Mouse (Mus musculus) kidney, postnatal 36 days (tissue): ENCODE data around the gene Pax6.

Experiments used
- DNase-seq, 2 experiments: peaks; one replicate each; pipeline ENCODE4 v3.0.0; 2021 to 2022; ENCODE audit warnings: mixed read lengths in 2 of 2

The Pax6 gene

DNA sequence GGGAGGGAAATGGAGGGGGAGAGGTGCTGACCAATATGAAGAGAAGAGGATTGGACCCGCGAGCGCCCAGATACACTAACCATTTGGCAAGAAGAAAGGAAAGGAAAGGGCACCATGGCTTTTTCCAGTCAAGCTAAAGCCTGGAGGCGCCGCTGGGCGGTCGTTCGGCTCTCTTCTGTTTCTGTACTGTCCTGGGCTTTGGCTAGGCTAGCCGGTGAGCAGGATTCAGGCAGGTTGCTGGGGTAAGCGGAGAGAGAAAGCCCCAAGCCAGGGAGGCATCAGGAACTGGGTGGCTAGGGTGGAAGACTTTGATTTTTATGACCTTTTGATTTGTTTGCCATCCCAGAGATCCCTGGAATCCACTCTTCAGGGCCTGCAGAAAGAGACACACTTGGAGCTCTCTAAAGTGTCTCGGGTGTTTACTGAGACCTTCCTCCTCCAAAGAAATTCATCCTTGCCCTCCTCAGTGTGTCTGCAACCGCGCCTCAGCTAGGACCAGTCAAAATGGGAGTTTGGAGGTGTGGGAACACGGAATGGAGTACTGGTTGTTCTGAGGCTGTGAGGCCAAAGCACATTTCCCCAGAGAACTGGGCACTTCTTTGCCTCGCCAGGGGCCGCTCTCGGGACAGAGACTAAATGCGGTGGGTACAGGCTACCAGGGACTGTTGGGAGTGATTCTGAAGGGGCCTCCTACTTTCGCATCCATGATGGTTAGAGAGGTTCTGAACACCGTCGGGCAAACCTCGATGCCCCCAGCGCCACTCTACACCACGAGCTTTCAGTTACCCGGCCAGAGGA is 3.3 kb downstream of the Pax6 start:
- DNase-seq: no peak

DNA sequence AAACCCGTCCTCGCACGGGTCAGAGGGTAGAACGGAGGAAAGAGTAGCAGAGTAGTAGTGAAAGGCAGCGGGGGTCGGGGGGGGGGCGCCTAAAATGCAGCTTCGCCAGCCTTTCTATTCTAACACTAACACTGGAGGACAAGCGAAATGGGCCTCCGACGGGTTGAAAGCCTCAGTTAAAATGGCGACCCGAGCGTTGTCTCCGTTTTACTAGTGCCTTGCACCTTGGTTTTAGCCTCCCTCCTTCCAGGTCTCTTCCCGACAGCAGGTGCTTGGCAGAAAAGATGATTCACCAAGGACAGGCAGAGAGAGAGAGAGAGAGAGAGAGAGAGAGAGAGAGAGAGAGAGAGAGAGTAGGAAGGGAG is 3.9 kb downstream of the Pax6 start:
- DNase-seq: no peak

DNA sequence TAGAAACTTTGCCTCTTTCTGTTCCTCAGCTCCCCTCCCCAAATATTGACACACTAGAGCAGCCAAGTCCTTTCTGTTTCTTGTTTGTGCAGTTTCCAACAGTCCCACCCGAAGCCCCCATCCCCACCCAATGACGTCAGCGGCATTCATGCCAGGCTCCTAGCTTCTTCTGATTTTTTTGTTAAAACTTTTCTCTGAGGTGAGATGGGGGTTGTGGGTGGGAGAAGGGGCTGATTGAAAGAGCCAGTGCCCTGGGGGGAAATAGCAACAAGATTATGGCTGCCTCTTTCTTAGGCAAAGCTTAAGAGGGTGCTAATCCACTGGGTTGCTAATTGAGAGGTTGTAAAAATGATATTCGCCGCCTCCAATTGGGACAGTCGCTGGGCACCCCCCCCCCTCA is 4.4 kb downstream of the Pax6 start:
- DNase-seq: no peak

DNA sequence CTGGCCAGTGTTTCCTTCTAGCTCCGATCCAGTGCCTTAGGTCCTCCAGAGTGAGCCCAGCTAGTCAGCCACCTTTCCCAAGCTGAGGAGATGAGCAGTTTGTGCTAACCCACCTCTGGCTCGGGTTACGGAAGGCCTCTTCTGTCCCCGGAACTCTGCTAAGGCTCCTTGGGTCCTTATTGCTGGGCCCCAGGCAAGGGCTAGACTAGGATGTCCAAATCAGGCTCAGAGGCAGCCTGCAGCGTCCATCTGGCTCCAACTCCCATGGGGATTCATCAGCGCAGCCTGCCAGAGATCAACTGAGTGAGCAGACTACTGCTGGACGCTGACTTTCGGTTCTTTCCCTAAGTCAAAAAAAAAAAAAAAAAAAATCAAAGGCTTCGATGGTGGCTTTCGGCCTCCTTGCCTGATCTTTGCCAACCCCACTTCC is 4.9 kb downstream of the Pax6 start:
- no peak for DNase-seq

DNA sequence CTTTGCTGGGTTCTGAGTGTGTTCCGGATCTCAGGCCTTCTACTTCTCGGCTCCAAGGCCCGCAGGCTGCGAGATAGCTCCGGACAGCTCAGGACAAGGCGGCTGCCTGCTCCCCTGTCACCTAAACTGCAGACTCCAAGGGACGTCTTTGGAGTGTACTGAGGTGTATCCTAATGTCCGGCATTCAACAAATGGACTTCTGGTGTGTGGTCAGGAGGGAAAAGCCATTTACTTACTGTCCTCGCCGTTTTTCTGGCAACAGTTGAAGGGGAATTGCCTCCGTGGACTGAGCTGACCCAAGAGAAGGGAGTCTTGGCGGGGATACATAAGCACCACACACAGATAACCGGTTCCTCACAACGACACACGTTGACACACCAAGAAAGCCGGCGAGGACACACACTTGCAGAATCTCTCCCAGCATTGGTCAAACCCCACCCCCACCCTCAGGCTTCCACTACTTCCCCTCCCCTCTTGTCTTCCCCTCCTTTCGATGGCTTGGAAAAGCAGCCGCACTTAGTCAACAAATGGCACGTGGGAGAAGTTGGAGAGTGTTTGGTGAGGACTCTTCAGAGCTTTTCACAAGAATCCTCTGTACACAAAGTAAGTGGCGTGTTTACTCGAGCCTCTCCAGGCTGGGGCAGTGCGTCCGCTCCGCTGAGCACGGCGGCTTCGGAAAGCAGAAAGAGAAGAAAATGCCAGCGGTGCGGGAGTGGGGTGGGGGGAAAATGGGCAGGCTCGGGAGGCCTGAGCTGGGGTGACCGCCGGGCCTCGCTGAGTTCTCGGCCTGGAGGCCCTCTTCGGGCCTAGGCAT is 5.6 kb downstream of the Pax6 start:
- DNase-seq: no peak

DNA sequence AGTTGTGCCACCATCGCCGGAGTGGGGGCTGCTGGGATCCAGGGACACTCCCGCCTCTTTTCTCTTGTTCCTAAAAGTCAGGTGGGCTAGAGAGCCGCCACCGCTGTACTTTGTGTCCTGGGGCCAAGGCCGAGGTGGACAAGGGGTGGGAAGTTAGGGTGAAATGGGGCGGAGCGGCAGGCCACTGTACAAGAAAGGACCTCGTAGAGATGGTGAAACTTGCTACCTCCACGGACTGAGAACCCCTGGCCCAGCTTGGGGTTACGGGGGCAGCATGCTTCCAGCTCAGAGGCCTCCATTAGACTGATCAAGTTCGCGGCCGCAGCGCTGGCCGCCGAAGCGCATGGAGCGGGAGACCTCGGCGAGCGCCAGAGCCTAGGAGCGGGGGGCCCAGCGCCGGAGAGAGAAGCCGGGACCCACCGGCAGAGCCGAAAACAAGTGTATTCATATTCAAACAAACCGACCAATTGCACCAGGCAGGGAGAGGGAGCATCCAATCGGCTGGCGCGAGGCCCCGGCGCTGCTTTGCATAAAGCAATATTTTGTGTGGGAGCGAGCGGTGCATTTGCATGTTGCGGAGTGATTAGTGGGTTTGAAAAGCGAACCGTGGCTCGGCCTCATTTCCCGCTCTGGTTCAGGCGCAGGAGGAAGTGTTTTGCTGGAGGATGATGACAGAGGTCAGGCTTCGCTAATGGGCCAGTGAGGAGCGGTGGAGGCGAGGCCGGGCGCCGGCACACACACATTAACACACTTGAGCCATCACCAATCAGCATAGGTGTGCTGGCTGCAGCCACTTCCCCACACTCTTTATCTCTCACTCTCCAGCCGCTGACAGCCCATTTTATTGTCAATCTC is 6.4 kb downstream of the Pax6 start:
- peak in 1 of 2 experiments; percentile 37 for DNase-seq

DNA sequence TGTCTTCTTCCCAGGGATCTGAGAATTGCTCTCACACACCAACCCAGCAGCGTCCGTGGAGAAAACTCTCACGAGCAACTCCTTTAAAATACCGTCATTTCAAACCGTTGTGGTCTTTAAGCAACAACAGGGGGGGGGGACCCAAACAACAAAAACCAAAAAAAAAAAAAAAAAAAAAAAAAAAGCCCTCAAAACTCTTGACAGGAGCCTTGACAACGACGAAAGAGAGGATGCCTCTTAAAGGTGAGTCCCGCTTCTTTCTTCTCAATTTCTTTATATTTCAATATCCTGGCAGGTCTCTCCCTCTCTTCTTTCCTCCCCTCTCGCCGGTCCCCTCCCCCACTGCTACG is 7.0 kb downstream of the Pax6 start:
- DNase-seq: no peak

DNA sequence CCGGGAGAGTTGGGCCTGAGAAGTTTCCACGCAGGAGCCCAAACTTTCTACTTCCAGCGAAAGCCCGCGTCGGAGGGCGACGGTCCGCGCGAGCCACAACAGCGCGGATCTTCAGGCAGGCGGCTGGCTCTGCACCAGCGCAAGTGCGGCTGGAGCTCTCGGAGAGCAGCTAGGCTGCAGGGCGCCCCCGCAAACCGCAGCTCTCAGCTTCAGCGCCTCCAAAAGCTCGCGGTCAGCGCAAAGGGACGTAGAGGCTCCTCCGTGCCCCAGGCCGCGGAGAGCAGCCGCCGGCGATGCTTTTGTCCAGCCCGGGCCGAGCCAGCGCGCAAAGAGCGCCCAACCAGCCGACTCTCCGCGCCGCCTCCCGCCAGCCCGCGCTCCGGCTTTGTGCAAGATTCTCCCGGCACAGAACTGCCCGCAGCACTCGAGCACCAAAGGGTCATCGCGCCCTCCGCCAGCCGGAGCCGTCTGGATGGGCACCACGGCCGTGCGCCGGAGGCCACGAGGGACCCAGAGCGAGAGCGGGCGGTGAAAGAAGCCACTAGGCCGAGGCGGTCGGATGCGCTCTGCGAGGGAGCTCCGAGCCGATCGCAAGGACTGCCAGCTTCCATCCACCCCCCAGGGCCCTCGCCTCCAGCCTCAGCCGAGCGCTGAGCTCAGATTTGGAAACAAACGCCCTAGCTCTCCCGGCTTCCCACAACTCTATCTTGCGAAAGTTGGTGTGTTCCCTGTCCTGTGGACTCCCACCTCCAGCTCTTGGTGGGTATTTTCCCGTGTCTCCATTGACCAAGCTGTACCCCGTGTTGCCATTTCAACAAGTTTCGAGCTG is 7.6 kb downstream of the Pax6 start:
- no peak for DNase-seq

DNA sequence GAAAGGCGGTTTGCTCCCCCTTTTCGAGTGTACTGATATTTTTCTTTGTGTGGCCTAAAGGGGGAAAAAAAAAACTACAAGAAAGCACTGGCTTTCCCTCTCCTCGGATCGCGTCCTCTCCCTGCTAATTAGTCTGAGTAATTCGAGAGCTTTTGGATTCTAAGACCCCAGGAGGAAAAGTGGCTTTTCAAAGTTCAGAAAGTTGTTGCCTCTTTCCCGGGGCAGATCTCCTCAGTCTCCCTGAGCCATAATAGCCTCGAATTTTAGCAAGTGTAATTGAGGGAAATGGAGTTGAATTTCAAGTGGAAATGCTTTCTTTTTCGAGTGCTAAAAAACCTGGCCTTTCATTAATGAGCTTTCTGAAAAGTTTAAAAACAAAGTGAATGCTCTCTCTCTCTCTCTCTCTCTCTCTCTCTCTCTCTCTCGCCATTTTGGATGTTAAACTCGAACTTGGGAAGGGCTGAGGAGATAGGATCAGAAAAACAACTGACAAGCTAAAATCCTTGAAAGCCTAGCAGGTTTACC is 8.3 kb downstream of the Pax6 start:
- DNase-seq: no peak

DNA sequence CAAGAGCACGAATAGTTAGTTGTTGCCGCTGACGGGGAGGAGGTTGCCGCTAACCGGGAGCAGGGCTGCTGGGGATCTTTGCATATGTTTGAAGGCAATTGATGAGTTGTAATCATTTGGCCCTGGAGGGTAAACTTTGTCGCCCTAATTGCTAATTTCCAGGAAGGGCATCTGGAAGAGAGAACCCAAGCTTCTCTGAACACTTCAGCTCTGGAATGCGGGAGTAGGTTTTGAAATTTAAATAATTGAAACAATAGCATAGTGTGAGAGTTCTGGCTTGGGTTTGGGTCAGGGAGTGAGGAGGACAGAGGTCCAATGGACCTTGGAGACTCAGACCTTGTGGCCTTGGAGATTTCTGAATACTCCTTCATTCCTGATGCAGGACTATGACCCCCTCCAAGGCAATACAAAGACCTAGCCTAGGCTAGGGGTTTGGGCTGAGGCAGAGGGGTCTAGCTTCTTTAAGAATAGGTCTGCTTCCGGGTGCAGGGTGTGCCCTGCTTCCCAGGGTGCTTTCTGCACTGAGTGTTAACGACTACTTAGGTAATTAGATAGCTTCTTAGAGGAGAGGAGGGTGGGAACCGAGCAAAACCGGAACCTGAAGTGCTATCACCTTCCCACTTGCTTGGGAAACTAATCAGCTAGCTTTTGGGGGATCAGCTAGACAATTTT is 8.9 kb downstream of the Pax6 start:
- no peak for DNase-seq

DNA sequence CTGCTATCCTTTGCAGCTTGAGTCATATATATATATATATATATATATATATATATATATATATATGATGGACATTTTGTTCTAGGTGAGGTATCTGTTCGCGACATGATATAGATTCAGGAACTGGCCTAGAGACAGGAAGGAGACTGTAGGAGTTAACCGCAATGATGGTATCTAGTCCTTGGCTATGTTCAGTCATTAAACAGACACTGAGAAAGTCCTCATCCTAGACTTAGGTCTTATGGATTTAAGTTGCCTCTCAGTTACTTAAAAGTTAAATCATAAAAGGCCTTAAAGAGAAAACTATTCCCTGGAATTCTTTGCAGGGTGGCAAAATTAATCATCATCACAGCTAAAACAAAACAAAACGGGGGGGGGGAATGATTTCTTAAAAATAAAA is 9.6 kb downstream of the Pax6 start:
- no peak for DNase-seq

DNA sequence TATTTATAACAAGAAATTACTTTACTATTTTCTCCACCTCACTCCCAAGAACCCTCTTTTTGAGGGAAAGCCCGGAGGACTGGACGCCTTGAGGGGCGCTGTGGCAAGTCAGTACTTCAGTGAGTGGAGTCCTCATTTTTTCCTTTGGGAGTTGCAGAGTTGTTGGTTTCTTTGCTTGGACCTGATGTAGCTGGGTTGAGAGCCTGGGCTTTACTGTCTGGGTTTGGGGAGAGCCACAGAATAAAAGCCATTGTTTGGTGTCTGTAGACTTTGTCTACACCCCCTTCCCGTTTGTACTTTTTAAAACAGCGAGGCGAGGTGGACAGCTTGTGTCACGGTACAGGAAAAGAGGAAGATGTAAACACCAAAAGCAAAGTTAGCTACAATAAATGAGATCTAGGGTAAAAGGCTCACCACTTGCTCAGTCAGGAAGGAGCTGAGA is 10.2 kb downstream of the Pax6 start:
- no peak for DNase-seq

DNA sequence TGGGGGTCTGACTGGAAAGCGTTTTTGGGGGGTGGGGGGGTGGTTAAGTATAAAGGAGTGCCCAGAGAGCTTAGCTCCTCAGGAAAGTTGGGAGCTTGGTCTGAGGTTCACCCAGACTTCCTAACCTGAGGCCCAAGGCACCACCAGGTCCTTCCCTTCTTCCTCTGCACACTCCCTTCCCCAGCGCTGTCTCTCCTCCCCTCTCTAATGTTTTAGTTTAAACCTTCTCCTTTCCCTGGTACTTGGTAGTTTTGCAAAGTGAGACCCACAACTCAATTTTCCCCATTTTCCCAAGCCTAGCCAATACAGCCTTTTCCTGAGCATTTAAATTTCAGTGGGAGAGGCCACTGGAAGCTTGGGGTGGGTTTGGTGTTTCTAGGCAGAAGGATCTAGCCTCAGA is 10.6 kb downstream of the Pax6 start:
- no peak for DNase-seq

DNA sequence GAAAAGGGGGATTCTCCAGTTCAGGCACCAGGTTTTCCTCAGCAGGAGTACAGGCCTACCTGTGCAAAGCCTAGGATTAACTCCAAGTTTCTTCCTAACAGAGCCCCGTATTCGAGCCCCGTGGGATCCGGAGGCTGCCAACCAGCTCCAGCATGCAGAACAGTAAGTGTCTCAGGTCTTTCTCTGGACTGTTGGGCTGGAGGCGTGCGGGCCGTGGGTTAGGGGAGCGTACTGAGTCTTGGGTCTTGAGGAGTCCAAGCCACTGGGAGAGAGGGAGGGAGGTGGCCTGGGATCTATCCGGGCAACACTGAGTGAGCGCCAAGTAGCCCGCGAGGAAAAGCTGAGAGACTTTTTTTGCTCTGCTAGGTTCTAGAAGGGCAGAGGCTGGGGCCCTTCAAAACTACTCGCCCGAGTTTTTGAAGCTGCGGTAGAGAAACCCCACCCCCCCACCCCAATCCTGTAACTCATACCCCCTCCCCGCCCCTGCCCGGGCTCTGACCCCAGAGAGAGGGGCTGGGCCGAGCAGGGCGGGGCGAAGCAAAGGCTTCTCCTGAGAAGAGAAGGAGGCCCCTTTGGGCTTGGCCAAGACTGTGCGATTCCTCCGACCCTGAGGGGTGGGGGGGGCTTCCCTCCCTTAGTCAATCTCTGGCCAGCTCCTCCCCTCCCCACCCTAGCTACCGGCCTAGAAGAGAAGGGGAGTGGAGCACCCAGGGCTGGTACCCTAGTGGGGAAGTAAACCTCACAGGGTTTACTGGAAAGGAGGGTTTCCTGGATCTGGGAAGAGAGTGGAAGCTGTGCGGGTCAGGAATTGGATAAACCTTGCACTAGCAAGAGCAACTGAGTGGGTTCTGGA is 11.7 kb downstream of the Pax6 start:
- DNase-seq: no peak

DNA sequence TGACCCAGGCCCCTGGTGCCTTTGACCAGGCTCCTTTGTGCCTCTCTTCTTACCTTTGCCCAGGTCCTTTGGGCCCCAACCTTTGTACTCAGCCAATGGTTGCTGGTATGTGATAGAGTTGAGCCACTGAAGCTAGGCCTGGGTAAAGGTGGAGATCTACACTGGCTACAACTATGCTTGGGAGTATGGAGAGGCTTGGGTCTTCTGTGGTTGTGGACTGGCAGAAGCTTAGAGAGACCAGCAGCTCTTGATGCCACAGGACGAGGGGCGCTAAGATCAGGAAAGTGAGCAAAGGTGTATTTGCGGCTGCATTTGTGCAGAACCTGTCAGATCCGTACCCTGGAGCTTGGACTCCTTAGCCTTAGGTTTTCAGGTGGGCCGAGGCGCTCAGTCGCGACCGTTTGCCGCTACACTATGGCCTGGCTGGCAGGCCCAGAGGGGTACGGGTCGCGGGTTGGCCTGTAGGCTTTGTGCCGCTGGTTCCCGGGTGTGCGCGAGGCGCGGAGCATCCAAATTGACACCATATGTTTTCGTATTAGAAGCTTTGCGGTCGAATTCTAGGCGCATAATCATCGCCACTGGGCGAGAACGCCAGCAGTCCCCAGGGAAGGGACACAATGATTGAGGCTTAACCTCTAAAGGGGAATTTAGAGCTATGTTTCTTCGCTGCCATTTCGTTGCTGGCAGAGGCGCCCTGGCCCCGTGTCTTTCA is 12.5 kb downstream of the Pax6 start:
- no peak for DNase-seq

DNA sequence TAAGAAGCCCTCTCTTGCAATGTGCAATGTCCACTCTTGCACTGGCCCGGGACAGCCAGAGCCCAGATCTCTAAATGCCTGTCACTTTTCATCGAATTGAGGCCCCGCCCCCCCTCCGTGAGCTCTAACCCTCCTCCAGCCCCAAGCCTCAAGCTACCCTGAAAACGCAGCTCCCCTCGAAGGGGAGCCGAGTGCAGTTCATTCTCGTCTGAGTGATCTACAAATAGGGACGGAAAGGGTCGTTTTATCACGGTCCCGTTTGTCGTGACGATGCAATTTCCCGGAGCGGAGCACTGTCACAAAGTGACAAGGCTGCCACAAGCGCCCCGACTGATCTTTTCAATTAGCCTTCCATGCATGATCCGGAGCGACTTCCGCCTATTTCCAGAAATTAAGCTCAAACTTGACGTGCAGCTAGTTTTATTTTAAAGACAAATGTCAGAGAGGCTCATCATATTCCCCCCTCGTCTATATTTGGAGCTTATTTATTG is 13.4 kb downstream of the Pax6 start:
- DNase-seq: no peak

DNA sequence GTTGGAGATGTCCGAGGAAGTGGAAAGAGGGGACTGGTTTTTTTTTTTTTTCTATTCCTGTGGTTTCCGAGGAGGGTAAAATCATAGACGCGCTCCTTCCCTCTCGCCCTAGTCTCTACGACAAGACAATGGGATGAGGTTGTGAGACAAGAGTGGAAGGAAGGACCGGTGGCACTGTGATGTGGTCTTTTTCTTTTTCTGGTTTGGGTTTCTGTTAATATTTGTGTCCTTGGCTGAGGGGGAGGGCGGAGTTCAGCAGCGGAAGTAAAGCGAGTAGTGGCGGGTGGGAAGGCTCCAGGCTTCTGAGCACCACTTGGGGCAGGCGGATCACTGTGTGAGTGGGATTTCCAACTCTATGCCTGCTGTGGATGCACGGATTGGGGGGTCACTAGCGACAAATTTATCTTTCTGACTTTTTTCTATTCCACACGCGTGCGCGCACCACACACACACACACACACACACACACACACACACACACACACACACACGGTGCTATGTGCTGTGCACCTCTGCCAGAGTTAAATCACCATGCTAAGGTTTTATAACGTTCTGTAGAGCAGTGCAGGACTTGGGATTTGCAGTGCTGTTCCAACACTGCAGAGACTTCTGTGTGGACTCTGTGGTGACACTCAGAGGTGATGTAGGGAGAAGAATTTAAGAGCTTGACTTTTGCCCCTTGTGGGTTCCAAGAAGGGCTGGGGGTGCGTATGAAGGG is 14.1 kb downstream of the Pax6 start:
- DNase-seq: no peak

DNA sequence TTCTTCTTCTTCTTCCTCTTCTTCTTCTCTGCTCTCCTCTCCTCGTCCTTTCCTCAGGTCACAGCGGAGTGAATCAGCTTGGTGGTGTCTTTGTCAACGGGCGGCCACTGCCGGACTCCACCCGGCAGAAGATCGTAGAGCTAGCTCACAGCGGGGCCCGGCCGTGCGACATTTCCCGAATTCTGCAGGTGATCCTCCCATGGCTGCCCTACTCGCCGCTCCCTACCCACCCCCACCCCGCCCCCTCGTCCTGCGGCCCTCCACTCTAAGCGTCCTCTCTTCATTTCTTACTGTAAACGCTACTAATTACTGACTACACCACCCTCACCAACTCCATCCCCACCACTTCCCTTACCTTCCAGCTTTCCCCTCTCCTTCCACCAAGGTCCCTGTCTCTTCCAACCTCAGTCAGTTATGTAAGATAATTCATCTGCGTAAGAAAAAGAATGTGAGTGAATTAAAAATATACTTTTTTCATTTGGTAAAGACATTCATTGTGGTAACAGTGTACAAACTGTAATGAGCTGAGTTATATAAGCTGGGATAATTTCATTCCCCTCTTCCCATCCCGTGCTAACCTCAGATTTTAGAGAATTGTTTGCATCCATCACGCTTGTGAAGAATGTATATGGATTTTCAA is 15.2 kb downstream of the Pax6 start:
- DNase-seq: no peak
